29 mouse cellular contexts compared by ENCODE assay signal in the genomic region with DNA sequence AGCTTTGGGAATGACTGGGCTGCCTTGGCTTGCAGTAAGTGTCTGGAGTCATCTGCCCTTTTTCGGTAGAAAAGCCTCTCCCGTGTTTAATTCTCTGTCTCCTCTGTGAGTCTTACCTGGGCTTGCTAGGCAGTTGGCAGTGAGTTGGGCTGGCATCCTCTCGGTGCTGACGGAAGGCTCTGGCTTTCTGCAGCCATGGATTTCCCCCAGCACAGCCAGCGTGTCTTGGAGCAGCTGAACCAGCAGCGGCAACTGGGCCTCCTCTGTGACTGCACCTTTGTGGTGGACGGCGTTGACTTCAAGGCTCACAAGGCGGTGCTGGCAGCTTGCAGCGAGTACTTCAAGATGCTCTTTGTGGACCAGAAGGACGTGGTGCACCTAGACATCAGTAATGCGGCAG. TPM values are rescaled to one million over a fixed set of nuclear protein-coding genes. Genes with fewer than 3 reads are reported as not detected.
DNase-seq lines count a peak whose midpoint lies in the region; ATAC-seq and TF ChIP-seq lines count a peak whose summit lies in the region.
"Had no signal": no experiment of that assay in that cellular context is flagged by ENCODE, and none has a peak within 500 bp of the region (broad histone marks: within the 10 kb centered on the region; RNA-seq: fewer than 3 reads in every experiment).

No protein-coding gene starts in this region.

- peaks cover 9% of the 10 kb centered on the region for H3K79me2 ChIP-seq in myocyte (ENCODE audit: control insufficient read depth, insufficient read depth)

- no peak overlapping the region for H3K4me2 ChIP-seq in midbrain, embryonic 14.5 days (ENCODE audit: low read length)
- peak overlapping the region; percentile 1 for H3K4me2 ChIP-seq in myocyte (ENCODE audit: low read depth)
- H3K4me2 ChIP-seq: intestine, embryonic 15.5 days; limb, embryonic 12.5 days; liver, embryonic 15.5 days; lung, embryonic 14.5 days; midbrain, embryonic 12.5 days; neural tube, embryonic 13.5 days had no signal

- H3K36me3 ChIP-seq in midbrain, embryonic 10.5 days: peaks cover 81% of the 10 kb centered on the region
- H3K36me3 ChIP-seq in midbrain, embryonic 14.5 days (ENCODE audit: control insufficient read depth, insufficient read depth, low read length): peaks cover 51% of the 10 kb centered on the region
- peaks cover 6% of the 10 kb centered on the region for H3K36me3 ChIP-seq in myocyte (ENCODE audit: control insufficient read depth, insufficient read depth)

- H3K4me3 ChIP-seq in midbrain, embryonic 10.5 days: no peak overlapping the region
- H3K4me3 ChIP-seq in midbrain, embryonic 14.5 days (replicated peaks; ENCODE audit: low read depth, low read length): no peak overlapping the region
- H3K4me3 ChIP-seq in myocyte: no peak overlapping the region
- H3K4me3 ChIP-seq: erythroblast, embryonic 14.5 days; intestine, embryonic 15.5 days; limb, embryonic 12.5 days; liver, embryonic 15.5 days; midbrain, embryonic 12.5 days; neural tube, embryonic 13.5 days had no signal

- ATAC-seq in midbrain, embryonic 14.5 days (ENCODE audit: low FRiP score, low TSS enrichment): no peak
- ATAC-seq: hindbrain, postnatal 0 days; Patski had no signal

- no peak overlapping the region for H3K9ac ChIP-seq in midbrain, embryonic 14.5 days (replicated peaks; ENCODE audit: low read length)
- H3K9ac ChIP-seq: intestine, embryonic 15.5 days; limb, embryonic 12.5 days; liver, embryonic 15.5 days; lung, embryonic 14.5 days; midbrain, embryonic 12.5 days had no signal

- no peak overlapping the region for H3ac ChIP-seq in myocyte (ENCODE audit: control insufficient read depth, insufficient read length)

- no peak for TF ChIP-seq POLR2A in myocyte (IDR thresholded peaks at IDR 0.05; ENCODE audit: insufficient read length, low read depth)

- peak; percentile 55 to 58 for DNase-seq in cerebellum, postnatal 25 days
- no peak for DNase-seq in cerebellum, adult 9-11 months
- peak; percentile 82 for DNase-seq in heart, adult 11 months
- DNase-seq in heart, adult 9 months (ENCODE audit: low spot score in 2 of 2): no peak
- no peak for DNase-seq in midbrain, embryonic 10.5 days (ENCODE audit: low spot score)
- DNase-seq in midbrain, embryonic 14.5 days: no peak
- DNase-seq: adrenal gland, postnatal 10 days; cerebellum, adult 11 months; embryo, embryonic 11 days; heart, postnatal 14 days; kidney, adult 8-10 months; kidney, postnatal 4 days; lung, embryonic 14.5 days; lung, postnatal 14 days had no signal

- no peaks in the 10 kb centered on the region for H3K27me3 ChIP-seq in midbrain, embryonic 10.5 days (ENCODE audit: low read depth, poor library complexity, severe bottlenecking)
- no peaks in the 10 kb centered on the region for H3K27me3 ChIP-seq in midbrain, embryonic 14.5 days (ENCODE audit: control insufficient read depth, insufficient read depth, low read length)
- no peaks in the 10 kb centered on the region for H3K27me3 ChIP-seq in myocyte (ENCODE audit: control insufficient read depth, insufficient read depth, insufficient read length)
- H3K27me3 ChIP-seq: intestine, embryonic 15.5 days; limb, embryonic 12.5 days; liver, embryonic 15.5 days; midbrain, embryonic 12.5 days; neural tube, embryonic 13.5 days; Patski had no signal

- H3K27ac ChIP-seq in midbrain, embryonic 10.5 days (replicated peaks): peak overlapping the region; percentile 3; the same call in 1 of the 2 replicates
- no peak overlapping the region for H3K27ac ChIP-seq in midbrain, embryonic 14.5 days (replicated peaks; ENCODE audit: low read depth, low read length)
- H3K27ac ChIP-seq: hindbrain, postnatal 0 days; intestine, embryonic 15.5 days; kidney, postnatal 0 days; limb, embryonic 12.5 days; liver, embryonic 15.5 days; midbrain, embryonic 12.5 days; neural tube, embryonic 13.5 days had no signal

- 91% methylated on average over 12 of the region's 12 CpGs for WGBS in midbrain, embryonic 10.5 days
- 88% methylated on average over 12 of the region's 12 CpGs for WGBS in midbrain, embryonic 14.5 days

- peaks cover 47% of the 10 kb centered on the region for H3K4me1 ChIP-seq in midbrain, embryonic 10.5 days
- 0 out of 2 replicates have a peak, but pooled peaks cover 3% of the 10 kb centered on the region for H3K4me1 ChIP-seq in midbrain, embryonic 14.5 days (ENCODE audit: control insufficient read depth, insufficient read depth, low read length)

- no peaks in the 10 kb centered on the region for H3K9me3 ChIP-seq in midbrain, embryonic 10.5 days (replicated peaks)
- H3K9me3 ChIP-seq in midbrain, embryonic 14.5 days (ENCODE audit: control insufficient read depth, low read length): no peaks in the 10 kb centered on the region
- H3K9me3 ChIP-seq: intestine, embryonic 15.5 days; limb, embryonic 12.5 days; liver, embryonic 15.5 days; midbrain, embryonic 12.5 days; neural tube, embryonic 13.5 days had no signal

TF ChIP-seq in myocyte, 11 proteins besides CTCF, POLR2A, EP300 and RAD21:
- TF ChIP-seq REST (IDR thresholded peaks at IDR 0.05; ENCODE audit: insufficient read depth, insufficient read length): no peak
- TF ChIP-seq MAX (IDR thresholded peaks at IDR 0.05; ENCODE audit: low read depth): no peak
- TF ChIP-seq CEBPB (IDR thresholded peaks at IDR 0.05; ENCODE audit: insufficient read depth, poor library complexity, severe bottlenecking): no peak

RNA-seq across cellular contexts. Expression of gene Zbtb17, which starts 17.1 kb away (rescaled TPM):
- polyA plus RNA-seq in midbrain, embryonic 10.5 days (2016; fragmentation: Nextera tagmentation; extraction: Ambion mirVana): 55.1 and 61.5 TPM in 2 replicates
- 42.0 and 49.2 TPM in 2 replicates for polyA plus RNA-seq in midbrain, embryonic 14.5 days (2014; fragmentation: Nextera tagmentation; extraction: Ambion mirVana)
- polyA plus RNA-seq in myocyte (2012; fragmentation: generic; extraction: Trizol): 30.1 TPM

RNA-seq across cellular contexts. Expression of gene Srarp, which starts 25.7 kb away (rescaled TPM):
- not detected in 2 replicates for polyA plus RNA-seq in midbrain, embryonic 10.5 days (2016; fragmentation: Nextera tagmentation; extraction: Ambion mirVana)
- polyA plus RNA-seq in midbrain, embryonic 14.5 days (2014; fragmentation: Nextera tagmentation; extraction: Ambion mirVana): 0.24 and 0.74 TPM in 2 replicates
- not detected for polyA plus RNA-seq in myocyte (2012; fragmentation: generic; extraction: Trizol)
- polyA plus RNA-seq: embryonic facial prominence, embryonic 14.5 days; erythroblast, embryonic 14.5 days; forebrain, embryonic 11.5 days; heart, embryonic 14.5 days; hindbrain, embryonic 11.5 days; intestine, embryonic 15.5 days; limb, embryonic 12.5 days; liver, adult 2 months; liver, embryonic 15.5 days; lung, embryonic 14.5 days; neural tube, embryonic 13.5 days had no signal

RNA-seq across cellular contexts. Expression of gene Hspb7, which starts 41.0 kb away (rescaled TPM):
- polyA plus RNA-seq in midbrain, embryonic 10.5 days (2016; fragmentation: Nextera tagmentation; extraction: Ambion mirVana): not detected in 2 replicates
- not detected in 2 replicates for polyA plus RNA-seq in midbrain, embryonic 14.5 days (2014; fragmentation: Nextera tagmentation; extraction: Ambion mirVana)
- polyA plus RNA-seq in myocyte (2012; fragmentation: generic; extraction: Trizol): 31.1 TPM
- polyA plus RNA-seq: erythroblast, embryonic 14.5 days; forebrain, embryonic 11.5 days; hindbrain, embryonic 11.5 days; limb, embryonic 12.5 days; neural tube, embryonic 13.5 days had no signal

RNA-seq across cellular contexts. Expression of gene Clcnkb, which starts 45.8 kb away (rescaled TPM):
- polyA plus RNA-seq in midbrain, embryonic 10.5 days (2016; fragmentation: Nextera tagmentation; extraction: Ambion mirVana): not detected in 2 replicates
- polyA plus RNA-seq in midbrain, embryonic 14.5 days (2014; fragmentation: Nextera tagmentation; extraction: Ambion mirVana): not detected in 2 replicates
- polyA plus RNA-seq in myocyte (2012; fragmentation: generic; extraction: Trizol): 0.23 TPM
- polyA plus RNA-seq: embryonic facial prominence, embryonic 14.5 days; erythroblast, embryonic 14.5 days; forebrain, embryonic 11.5 days; hindbrain, embryonic 11.5 days; intestine, embryonic 15.5 days; limb, embryonic 12.5 days; liver, adult 2 months; liver, embryonic 15.5 days; lung, embryonic 14.5 days; midbrain, embryonic 12.5 days; neural tube, embryonic 13.5 days had no signal

Comparison
In these comparisons a context has a peak if more than half of its experiments do, and no peak if none do; other contexts are left out.
1. DNase-seq: peak in cerebellum, postnatal 25 days (2 of 2) and heart, adult 11 months (single experiment); none in cerebellum, adult 9-11 months (single experiment), heart, adult 9 months (0 of 2), midbrain, embryonic 10.5 days (single experiment) and midbrain, embryonic 14.5 days (single experiment).
2. RNA of gene Hspb7, which starts 41.0 kb away (polyA plus RNA-seq): 31.1 TPM in myocyte (single experiment); not detected in midbrain, embryonic 14.5 days and not detected in midbrain, embryonic 10.5 days; every median in the first group is over 10 times any median in the second.